Mouse (Mus musculus) MEL-GATA-1-ER (cell line): ENCODE data around the gene Gm28038.

Experiments
- DNase-seq: peaks from one replicate; pipeline ENCODE4 v3.0.0-alpha.2; 2012; ENCODE audit warnings: low read depth; ENCODE audit errors: extremely low read depth

Gene Gm28038

DNA sequence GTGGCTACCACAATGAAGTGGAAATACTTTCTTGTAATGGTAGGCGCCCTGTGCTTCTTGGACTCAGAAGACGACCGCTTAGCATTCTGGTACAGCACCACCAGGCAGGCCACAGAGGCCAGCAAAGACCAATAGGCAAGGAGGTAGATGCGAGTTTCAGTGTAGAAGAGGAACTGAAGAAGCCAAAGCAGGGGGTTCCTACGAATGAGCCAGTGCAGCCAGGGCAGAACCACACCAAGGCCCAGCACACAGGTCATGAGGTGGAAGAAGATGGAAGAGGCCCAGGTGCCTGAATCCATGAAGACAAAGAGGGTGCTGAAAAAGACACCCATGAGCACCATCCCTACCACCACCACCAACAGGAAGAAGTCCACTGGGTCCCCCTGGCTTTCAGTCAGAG, 4.2 kb downstream of the Gm28038 start:
- no peak for DNase-seq

DNA sequence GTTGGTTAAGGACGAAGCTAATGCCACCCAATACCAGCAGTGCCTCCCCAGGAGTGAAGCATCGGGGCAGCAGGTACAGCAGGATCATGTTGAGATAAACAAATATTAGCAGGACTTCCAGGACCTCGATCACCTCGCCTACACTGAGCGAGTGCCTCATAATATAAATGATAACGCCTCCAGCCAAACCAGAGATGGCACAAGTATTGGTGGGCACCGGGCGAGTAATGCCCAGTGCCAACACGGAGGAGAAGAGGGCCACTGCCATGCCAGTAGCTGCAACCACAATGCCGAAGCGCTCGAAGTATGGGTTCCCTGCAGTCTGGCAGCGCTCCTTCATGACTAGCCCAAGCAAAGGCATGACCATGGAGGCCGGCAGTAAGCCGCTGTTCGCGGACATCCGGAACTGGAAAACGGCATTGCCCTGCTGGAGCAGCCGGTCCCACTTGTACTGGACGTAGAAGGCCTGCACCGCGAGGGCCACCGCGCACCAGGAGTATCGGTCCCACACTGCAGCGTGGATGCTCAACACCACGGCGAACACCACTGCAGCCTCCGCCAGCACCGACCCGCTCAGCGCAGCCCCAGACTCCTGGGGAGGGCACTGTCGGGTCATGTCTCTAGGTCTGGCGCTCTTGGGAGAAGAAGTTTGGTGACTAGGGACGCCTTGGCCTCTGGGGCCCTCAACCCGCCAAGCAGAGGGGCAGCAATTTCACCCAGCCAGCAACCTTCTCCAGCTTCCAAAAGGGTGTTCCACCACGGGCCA, 4.8 kb downstream of the Gm28038 start:
- DNase-seq, result no peak

DNA sequence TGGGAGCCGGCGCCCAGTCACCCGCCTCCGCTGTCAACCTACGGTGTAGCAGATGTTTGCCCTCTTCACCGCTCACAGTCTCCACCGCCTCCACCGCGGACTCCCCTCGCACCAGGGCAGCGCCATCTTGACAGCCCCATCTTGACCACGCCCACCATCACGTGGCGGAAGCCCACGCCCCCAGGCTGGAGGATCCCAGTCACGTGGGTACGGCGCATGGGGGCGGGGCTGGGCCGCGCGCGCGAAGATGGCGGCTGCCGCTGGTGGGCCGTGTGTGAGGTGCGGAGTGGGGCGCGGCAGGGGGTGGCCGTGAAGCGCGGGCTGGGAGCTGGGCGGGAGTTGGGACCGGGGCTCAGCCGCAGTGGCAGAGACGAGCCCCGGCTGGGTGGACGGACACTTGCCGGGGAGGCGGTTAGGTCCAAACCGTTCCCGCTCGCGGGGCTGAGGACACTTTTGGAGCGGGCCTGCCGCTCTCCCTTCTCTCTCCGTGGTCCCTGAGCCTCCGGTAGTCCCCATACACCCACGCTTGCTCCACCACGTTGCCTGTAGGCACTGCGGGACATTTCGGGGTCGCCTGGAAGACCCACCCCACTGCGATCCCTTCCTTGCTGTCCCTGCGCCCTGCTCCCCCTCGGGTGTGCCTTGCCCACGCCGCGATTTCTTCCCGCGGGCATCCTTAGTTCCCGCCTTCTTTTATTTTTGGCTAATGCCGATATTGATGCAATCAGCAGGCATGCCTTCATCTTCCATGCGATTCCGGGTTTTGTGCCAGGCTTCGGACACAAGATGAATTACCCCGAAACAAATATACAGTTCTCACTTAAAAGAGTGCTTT, 5.6 kb downstream of the Gm28038 start, which contains the start of the genes Dolk and Nup188:
TSS of gene Dolk (minus strand) at position 143 of the 835 bp plus-strand sequence.
TSS of gene Nup188 (plus strand) at position 206 of the 835 bp plus-strand sequence.
- peak; percentile 53 for DNase-seq

GRCm38 (mm10) chr2:30287027-30287373, 6.2 kb downstream of the Gm28038 start:
- no peak for DNase-seq

- no peak for DNase-seq
Observed at GRCm38 (mm10) chr2:30299525-30299924, 18.7 kb downstream of the Gm28038 start.

DNA sequence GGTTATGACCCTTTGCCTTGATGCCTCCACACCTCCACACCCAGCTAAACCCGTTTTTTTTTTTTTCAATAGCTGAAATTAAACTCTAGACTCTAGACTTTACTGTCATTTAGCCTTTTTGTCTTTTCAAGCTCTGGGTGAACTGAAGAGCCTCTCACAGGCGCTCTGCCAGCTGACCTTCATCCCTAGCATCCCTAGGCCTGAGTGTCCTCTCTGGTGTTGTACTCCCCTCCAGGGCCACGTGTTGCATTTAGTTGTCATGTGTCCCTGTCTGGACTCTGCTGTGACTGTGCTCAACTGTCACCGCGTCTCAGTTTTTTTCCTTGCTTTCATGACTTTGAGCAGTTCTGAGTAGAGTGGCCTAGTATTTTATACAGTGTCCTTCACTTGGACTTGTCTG, 19.1 kb downstream of the Gm28038 start:
- DNase-seq, result no peak

DNA sequence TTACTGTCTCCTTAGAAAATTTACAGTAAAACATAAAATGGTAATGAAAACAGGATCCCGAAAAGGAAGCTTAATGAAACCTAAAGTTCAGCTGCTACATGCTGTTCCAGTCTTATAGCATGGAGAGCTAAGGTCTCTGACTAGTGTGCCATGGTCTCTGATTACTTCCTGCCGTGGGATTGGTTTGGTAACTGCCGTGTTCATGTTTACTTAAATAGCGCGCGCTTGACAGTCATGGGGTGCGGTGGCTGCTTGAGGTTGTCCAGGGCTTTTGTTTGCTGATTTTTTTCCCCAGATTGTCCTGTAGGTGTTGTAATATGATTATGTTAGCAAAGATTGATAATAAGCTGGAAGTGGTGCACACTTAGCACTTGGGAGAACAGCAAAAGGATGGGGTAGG, 25.2 kb downstream of the Gm28038 start:
- DNase-seq, result no peak

DNA sequence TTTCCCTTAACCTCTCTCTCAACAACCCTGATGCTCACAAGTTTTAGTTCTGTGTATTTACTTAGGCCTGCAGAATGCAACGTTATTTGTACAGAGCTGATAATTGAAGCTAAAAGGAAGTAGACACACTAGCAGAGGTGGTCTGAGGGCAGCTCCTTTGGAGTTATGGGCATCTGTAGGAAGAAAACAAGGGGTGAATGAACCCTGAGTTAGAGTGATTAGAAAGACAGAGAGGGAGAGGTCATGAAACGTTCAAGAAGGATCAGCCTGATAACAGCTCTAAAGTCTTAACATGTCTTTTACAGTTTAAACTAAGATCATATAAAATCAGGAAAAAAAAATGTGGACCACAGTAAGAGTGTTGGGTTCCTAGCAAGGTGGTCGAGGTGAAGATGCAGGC, 28.5 kb downstream of the Gm28038 start:
- DNase-seq, result no peak

DNA sequence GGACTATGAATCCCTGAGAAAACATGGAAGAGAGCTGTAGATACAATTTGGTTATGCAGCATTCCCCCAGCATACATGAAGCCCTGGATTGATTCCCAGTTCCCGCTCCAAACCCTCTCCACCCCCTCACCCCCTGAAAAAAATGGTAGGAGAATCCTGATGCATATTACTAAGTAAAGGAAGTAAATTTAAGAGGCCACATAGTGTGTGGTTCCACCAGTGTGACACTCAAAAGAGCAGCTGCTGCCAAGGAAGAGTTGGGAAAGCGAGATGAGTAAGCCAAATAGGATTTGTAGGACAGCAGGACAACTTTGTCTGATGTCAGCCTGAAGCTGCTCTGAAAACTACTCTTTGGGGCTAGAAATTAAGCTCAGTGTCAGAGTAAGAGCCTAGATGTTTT, 30.6 kb downstream of the Gm28038 start:
- DNase-seq, result no peak

DNA sequence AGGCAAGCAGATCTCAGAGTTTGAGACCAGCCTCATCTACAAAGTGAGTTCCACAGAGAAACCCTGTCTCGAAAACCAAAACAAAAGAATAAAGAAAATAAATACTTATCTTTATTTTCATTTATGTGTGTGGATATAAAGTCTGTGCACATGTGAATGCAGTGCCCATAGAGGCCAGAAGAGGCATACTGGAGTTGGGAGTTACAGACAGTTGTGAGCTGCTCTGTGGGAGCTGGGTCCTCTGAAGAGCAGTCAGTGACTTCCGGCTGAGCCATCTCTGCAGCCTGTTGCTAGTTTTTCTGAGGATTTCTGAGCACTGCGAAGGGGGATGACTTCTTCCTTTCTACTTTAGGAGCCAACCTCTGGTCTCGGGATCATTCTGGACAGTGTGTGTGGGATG, 35.3 kb downstream of the Gm28038 start:
- no peak for DNase-seq

GRCm38 (mm10) chr2:30316955-30317354, 36.1 kb downstream of the Gm28038 start:
- DNase-seq, result no peak

DNA sequence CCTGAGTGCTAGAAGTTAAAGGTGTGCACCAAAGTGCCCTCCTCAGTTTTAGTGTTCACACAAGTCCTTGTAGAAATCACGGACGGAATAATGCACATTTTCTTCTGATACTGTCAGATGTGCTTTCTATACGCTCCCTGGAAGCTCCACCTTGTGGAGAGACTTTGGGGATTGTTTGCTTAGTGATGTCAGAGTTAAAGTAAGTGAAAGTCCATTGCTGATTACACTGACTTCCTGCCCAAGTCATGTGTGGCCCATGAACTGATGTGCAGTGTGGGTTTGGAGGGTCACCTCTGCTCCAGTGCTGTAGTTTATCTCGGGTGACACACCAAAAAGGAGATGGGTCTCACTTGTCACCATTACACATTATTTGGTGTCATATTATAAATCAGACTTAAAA, 38.4 kb downstream of the Gm28038 start:
- no peak for DNase-seq

DNA sequence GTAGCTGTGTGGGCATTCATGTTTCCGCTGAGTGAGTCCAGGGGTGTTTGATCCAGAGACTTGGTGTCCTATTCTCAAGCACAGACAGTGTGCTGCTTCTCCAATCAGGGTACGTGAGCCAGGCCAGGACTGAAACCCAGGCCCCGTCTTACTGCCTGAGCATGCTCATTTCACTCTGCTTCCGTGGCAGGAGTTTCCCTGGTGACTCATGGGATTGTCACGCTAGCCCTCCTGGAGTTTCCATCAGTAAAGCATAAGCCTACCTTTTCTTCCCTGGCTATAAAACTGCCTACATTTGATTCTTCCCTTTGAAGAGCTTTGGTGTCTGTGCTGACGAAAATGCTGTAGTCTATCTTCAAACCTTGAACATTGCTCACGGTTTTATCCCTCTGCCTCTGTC, 42.3 kb downstream of the Gm28038 start:
- DNase-seq, result no peak

- no peak for DNase-seq
Observed at GRCm38 (mm10) chr2:30325296-30325695, 44.5 kb downstream of the Gm28038 start.

GRCm38 (mm10) chr2:30327276-30327675, 46.4 kb downstream of the Gm28038 start:
- DNase-seq, result no peak

- DNase-seq, result no peak
Observed at GRCm38 (mm10) chr2:30328791-30329190, 47.9 kb downstream of the Gm28038 start.

DNA sequence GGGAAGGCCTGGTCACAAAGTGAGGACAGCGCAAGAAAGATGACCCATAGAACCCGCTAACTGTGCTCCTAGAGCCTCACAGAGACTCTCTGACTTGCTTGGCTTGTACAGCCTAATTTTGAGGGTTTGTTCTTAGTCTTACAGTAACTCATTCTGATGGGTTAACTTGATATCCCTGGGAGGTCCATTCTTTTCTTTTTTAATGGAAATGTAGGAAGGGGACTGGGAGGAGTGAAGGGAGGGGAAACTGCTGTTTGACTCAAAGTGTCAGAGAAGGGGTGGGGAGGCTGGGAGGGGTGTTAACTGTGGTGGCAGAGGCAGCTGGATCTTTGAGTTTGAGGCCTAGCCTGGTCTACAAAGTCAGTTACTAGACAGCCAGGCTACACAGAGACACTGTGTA, 54.5 kb downstream of the Gm28038 start:
- no peak for DNase-seq

DNA sequence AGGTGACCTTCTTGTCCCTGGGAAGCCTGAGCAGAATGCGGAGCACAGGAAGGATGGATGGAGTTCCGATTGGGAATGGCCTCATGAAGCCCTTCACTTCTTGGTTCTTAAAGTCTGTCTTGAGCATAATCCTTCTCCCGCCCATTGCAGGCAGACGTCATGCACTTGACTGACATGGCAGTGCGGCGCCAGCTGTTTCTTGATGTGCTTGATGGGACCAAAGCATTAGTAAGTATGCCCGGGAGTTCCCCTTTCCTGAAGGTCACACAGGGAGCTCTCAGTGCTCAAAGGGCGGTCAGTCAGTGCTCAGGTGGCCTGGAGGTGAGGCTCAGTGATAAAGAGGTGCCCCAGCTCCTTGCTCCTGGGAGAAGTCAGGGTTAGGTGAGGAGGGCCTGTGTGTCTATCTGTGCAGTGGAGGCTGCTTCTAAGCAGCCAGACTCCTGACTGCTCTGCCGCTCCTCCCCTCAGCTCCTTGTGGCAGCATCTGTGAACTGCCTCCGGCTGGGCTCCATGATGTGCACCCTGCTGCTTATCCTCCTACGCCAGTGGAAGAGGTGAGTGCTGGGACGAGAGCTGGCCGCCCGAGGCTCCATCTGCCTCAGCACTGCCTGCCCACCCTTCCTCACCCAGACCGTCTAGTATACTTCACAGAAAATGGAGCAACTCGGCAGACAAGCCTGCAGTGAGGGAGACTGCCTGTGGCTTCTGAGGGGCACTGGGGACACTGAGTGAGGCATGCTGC, 55.5 kb downstream of the Gm28038 start:
- DNase-seq, result no peak

GRCm38 (mm10) chr2:30337179-30337578, 56.3 kb downstream of the Gm28038 start:
- DNase-seq, result no peak

GRCm38 (mm10) chr2:30342061-30342460, 61.2 kb downstream of the Gm28038 start:
- no peak for DNase-seq

DNA sequence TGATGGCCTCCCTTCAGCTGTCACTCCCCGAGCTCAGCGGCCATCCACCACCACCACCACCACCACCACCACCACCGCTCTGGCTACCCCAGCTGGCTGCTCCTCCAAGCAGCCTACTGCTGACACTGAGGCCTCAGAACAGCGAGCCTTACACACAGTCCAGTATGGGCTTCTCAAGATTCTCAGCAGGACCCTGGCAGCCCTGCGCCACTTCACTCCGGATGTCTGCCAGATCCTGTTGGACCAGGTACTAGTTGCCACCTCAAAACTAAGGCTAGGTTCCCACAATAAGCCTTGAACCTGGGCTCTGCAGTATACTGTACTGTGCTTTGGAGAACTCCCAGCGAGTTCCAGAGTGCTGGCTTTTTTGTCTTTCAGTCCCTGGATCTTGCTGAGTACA, 61.7 kb downstream of the Gm28038 start:
- no peak for DNase-seq

GRCm38 (mm10) chr2:30343601-30344137, 62.8 kb downstream of the Gm28038 start:
- DNase-seq, result no peak
